Mouse (Mus musculus) cerebellum, postnatal 25 days (tissue): ENCODE data around the gene Iqgap2.
A peak's percentile ranks its signal among the peaks of the same experiment; 100 is the strongest.

Experiments
- DNase-seq, 2 experiments: peaks; one replicate each; pipeline ENCODE4 v3.0.0; 2021; ENCODE audit warnings: mixed read lengths in 2 of 2

Iqgap2 gene

GRCm38 (mm10) chr13:95882001-95882400 is 9.7 kb downstream of the Iqgap2 start:
- no peak for DNase-seq

- no peak for DNase-seq
These were observed 10.3 kb downstream of the Iqgap2 start for GRCm38 (mm10) chr13:95881427-95881826.

- no peak for DNase-seq
These were observed 11.1 kb downstream of the Iqgap2 start for GRCm38 (mm10) chr13:95880633-95881032.

DNA sequence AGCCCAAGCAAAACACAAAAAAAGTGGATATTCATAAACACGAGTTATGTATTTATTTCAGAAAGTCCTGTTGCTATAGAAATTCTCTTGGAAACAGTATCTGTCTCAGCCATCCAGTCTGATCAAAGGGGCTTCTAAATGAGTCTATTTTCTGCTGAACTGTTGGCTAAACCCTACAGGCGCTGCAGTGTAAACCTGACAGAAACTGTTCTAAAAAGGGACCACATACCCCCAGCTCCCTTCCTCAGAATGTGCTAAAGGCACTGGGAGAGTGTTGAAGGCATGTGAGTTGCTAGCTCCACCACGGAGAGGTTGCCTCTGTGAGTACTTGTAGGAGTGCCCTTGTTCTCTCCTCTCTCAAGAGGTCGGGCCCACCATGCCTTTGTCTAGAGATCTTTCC is 19.7 kb downstream of the Iqgap2 start:
- DNase-seq: no peak

DNA sequence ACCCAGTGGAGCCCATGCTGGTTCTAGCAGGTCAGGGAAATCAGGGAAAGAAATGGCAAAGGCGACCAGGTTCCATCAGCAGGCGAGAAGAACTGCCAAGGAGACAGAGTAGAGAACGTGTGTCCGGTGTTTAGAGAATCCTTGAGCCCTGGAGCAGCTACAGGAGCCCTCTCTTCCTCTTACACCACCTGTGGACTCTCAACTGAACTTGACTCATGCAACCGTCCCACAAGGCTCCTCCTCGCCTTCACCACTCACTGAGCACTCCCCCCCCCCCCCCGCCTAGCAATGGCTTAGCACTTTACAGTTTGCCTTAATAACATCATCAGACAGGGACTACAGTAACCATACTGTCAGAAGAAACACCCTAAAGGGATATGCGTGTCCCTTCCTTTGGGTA is 21.1 kb downstream of the Iqgap2 start:
- DNase-seq: no peak

DNA sequence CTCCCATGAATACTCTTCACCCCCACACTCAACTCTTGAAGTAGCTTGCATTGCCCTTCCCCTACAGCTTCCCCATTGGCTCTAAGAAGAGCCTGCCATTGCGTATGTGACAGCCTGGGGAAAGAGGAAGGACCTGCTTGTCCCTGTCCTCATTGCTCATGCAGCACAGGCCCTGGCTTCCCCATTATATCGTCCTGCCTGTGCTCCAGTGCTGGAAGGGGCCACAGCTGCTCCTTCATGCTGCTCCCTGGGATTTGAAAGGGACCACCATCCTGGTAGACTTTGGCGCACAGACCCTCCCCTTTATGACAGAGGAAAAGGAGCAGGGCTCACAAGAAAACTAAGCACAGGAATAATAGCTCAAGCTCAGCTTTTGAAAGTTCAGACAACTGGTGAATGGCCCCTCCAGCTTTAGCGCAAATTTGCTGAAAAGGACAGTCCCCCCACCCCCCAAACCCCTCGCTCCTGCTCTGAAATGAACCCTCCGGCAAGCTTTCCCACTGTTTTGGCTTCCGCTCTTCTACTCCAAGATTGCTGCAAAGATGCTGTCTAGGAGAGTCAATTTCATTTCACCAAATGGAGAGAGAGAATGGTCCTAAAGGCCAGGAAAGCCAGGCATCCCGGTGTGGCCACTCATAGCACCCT is 22.7 kb downstream of the Iqgap2 start:
- DNase-seq: no peak

- DNase-seq: no peak
These were observed 29.5 kb downstream of the Iqgap2 start for GRCm38 (mm10) chr13:95862201-95862600.

DNA sequence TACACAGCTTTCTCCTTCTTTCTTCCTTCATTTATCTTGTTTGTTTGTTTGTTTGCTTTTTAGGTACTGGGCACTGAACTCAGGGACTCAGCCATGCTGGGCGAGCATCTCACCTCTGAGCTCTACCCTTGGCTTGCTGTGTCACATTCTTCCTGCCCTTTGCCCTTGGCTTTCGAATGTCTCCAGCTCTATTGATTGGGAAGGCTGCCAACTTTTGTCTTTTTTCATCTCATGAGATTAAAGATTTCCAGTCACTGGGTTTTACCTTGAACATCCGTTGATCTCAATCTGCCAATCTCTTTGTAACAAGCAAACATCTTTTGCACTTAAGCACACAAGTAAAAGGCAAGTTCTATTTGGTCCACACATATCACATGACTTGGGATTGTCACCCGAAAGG is 32.5 kb downstream of the Iqgap2 start:
- no peak for DNase-seq

DNA sequence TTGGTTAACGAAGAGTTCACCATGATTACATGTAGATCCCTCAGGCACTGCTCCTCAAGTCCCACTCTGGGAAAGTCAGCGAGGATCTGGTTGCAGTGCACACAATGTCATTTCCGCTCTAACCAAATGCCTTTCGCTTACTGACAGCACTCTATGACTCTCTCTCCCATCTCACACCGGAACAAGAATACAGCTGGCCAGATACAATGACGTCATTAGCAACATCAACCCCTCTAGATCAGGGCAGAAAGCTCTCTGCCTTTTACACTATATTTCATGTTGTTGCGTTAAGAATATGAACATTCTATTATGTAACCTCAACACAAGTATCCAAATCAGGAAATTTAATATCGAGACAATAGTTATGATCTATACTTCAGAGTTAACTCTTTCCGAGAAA is 32.9 kb downstream of the Iqgap2 start:
- no peak for DNase-seq

DNA sequence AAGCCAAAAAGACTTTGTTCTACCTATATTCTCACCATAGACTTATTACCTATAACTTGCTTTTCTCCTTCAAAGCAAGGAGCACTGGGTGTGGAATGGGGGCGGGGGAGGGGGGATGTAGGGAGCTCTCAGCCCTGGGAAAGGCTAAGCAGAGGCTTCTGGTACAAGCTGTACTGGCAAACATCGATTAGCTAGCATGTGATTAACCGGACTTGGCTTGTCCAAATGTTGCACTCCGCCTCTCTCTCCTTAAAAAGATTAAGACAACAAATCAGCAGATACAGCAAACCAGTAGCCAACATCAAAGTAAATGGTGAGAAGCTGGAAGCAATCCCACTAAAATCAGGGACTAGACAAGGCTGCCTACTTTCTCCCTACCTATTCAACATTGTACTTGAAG is 36.2 kb downstream of the Iqgap2 start:
- DNase-seq: no peak

DNA sequence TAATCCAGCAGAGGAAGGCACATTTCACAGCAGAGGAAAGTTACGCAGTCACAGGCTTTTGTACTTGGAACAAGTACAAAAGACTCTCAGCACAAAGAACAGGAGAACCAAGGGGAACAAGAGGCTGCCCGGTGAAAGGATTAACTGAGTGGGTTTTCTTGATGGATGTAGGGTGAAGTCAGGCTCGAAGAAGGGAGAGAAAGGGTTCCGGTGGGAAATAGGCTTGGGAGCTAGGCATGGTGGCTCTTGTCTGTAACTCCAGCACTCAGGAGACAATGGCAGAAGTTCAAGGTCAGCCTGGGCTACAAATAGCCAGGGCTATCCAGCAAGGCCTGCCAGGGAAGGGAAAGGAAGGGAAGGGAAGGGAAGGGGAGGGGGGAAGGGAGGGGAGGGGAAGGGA is 40.1 kb downstream of the Iqgap2 start:
- no peak for DNase-seq

GRCm38 (mm10) chr13:95850451-95850850 is 41.3 kb downstream of the Iqgap2 start:
- no peak for DNase-seq

GRCm38 (mm10) chr13:95849501-95850007 is 42.2 kb downstream of the Iqgap2 start:
- DNase-seq: peak; percentile 9 to 13

GRCm38 (mm10) chr13:95846364-95846763 is 45.4 kb downstream of the Iqgap2 start:
- no peak for DNase-seq

GRCm38 (mm10) chr13:95844950-95845349 is 46.8 kb downstream of the Iqgap2 start:
- DNase-seq: no peak

GRCm38 (mm10) chr13:95843411-95844026 is 48.2 kb downstream of the Iqgap2 start:
- DNase-seq: no peak

DNA sequence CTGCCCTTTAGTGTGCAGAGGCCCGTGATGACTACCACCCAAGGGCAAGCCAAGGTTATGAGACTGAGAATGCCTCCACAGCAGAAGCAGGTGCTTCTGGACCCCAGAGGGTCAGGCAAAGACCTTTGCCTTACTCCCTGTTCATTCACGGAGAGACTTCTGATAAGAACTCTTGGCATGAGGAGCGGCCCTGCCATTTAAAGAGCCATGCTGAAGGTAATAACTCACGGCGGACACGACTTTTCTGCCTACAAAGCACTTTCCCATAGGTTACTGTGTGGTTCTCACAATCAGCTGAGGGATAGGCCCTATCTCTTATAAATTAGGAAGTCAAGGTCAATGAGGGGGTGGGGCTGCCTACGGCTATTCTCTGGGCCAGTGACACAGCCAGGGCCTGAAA is 48.9 kb downstream of the Iqgap2 start:
- no peak for DNase-seq

- no peak for DNase-seq
These were observed 49.8 kb downstream of the Iqgap2 start for GRCm38 (mm10) chr13:95841946-95842345.

GRCm38 (mm10) chr13:95836944-95837343 is 54.8 kb downstream of the Iqgap2 start:
- no peak for DNase-seq

GRCm38 (mm10) chr13:95833473-95833872 is 58.2 kb downstream of the Iqgap2 start:
- DNase-seq: no peak

GRCm38 (mm10) chr13:95832712-95833111 is 59.0 kb downstream of the Iqgap2 start:
- DNase-seq: no peak

DNA sequence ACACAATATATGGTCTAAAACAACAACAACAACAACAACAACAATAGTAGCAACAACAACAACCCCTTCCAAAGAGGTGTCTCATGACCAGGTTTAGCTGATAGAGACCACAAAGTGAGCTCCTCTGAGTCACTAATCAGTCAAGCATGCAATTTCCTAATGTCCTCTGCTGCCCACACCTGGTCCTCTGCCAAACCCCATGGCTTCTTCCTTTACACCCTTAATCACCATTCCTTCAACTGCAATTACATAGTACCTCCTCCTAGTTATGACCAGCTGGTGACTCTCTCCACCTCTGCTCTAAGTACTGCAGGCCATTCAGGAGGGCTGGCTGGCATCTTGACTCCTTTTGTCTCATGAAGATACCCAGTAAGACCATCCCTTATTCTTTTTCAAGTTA is 60.0 kb downstream of the Iqgap2 start:
- peak; percentile 28 to 62 for DNase-seq

DNA sequence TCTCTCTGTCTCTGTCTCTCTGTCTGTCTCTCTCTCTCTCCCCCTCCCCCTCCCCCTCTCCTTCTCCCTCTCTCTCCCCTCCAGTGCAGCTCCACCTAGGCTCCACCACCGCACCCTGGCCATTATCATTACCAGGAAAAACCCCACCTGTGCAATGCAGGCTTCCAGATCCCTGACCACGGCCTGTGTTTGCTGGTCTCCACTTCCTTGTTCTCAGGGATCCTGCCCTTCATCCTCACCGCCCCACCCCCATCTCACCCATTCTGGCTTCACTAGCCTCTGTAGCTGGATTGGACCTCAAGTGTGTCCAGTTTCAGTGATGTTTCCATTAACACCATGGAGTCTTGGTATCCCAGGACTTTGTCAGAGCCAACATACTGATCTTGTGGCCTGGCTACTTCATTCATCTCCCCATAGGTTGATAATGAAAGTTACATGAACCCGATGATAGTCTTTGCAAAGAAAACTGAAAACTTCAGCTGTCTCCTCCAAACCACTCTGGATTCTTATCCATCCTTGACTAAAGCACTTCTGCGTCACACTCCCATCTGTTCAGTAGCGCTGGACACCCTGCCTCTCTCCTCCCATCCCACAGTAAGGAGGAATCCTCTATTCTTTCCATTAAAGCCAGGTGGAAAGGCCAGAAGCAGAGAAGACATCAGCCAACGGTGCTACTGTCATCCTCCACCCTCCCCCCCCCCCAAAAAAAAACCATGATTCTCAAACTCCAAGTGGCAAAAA is 62.1 kb downstream of the Iqgap2 start:
- no peak for DNase-seq

GRCm38 (mm10) chr13:95828616-95829015 is 63.1 kb downstream of the Iqgap2 start:
- DNase-seq: no peak
